Mouse (Mus musculus) liver, embryonic 14.5 days (tissue): ENCODE measurements around the gene Fut1. TPM values are rescaled to one million over a fixed set of nuclear protein-coding genes. Genes with fewer than 3 reads are reported as not detected.

Experiments
- ATAC-seq: fragments of 200-750 bp; cut with Nextera tagmentation; 2 replicates; pipeline ENCODE4 v1.8.0; 2017; ENCODE audit warnings: moderate number of reproducible peaks, mild to moderate bottlenecking, moderate library complexity; ENCODE audit not compliant: insufficient read depth
- DNase-seq, 3 experiments: peaks; one replicate each; pipeline ENCODE4 v3.0.0-alpha.2; 2012 to 2013; ENCODE audit warnings: low read depth in 3 of 3, low spot score in 3 of 3
- H3K27ac ChIP-seq: fragments of 300-500 bp; sonication (generic); 2 replicates; pipeline ENCODE4 v1.5.1; 2014; ENCODE audit warnings: moderate library complexity, mild to moderate bottlenecking, control low read depth, inconsistent platforms
- H3K27me3 ChIP-seq: fragments of 300-500 bp; sonication (generic); 2 replicates; pipeline ENCODE4 v1.6.1; 2014; ENCODE audit warnings: mild to moderate bottlenecking, low read length, moderate library complexity; ENCODE audit not compliant: control insufficient read depth, insufficient read depth
- H3K36me3 ChIP-seq: fragments of 300-500 bp; sonication (generic); replicated peaks from 2 replicates; pipeline ENCODE4 v1.6.1; 2014; ENCODE audit warnings: low read depth; ENCODE audit not compliant: control insufficient read depth, insufficient read depth
- H3K4me1 ChIP-seq, 2 experiments: fragments of 200-500 bp in 1 of 2; fragments of 300-500 bp in 1 of 2; sonication (generic) in 1 of 2; replicated peaks; 2 replicates each; pipeline ENCODE4 v1.6.1; 2012 to 2014; ENCODE audit warnings: antibody characterized with exemption in 1 of 2, inconsistent platforms in 1 of 2, low read length in 1 of 2; ENCODE audit not compliant: control insufficient read depth in 2 of 2, insufficient read depth in 2 of 2
- H3K4me2 ChIP-seq: fragments of 300-500 bp; sonication (generic); 2 replicates; pipeline ENCODE4 v1.6.1; 2014; ENCODE audit warnings: low read depth, mild to moderate bottlenecking, control low read depth, moderate library complexity
- H3K4me3 ChIP-seq, 2 experiments: fragments of 200-500 bp in 1 of 2; fragments of 300-500 bp in 1 of 2; sonication (generic) in 1 of 2; 2 replicates each; pipeline ENCODE4 v1.5.1; 2012 to 2014; ENCODE audit warnings: low read depth in 2 of 2, low read length in 2 of 2, mild to moderate bottlenecking in 2 of 2, control low read depth in 1 of 2, inconsistent platforms in 1 of 2, moderate library complexity in 1 of 2; ENCODE audit not compliant: insufficient read depth in 1 of 2
- H3K9ac ChIP-seq: fragments of 300-500 bp; sonication (generic); replicated peaks from 2 replicates; pipeline ENCODE4 v1.6.1; 2014; ENCODE audit warnings: mild to moderate bottlenecking, control low read depth, moderate library complexity
- H3K9me3 ChIP-seq: fragments of 300-500 bp; sonication (generic); 2 replicates; pipeline ENCODE4 v1.6.1; 2016; ENCODE audit warnings: low read length, mixed read lengths; ENCODE audit not compliant: control insufficient read depth
- CTCF ChIP-seq: IDR thresholded peaks from 2 replicates; pipeline ENCODE4 v1.5.1; 2016; ENCODE audit warnings: antibody characterized with exemption, low read depth, control low read depth
- EP300 ChIP-seq: IDR thresholded peaks from 2 replicates; pipeline ENCODE4 v1.6.1; 2016; ENCODE audit warnings: antibody characterized with exemption, low read depth
- WGBS: fragments of 180-500 bp; shearing (Covaris S2); extraction: QIAGEN DNeasy Blood & Tissue Kit; methylation state at CpG from one replicate; pipeline ENCODE4 v1.1.7; 2014; ENCODE audit not compliant: insufficient replicate concordance; 5-methylcytosine and 5-hydroxymethylcytosine counted together
- polyA plus RNA-seq, 2 experiments: library from polyadenylated mRNA; depleted of rRNA in 1 of 2; stranded (reverse) in 1 of 2; unstranded in 1 of 2; fragments of >200 nt; fragmentation: Nextera tagmentation in 1 of 2; extraction: Ambion mirVana in 1 of 2; gene quantifications; 2 replicates each; pipeline versions ENCODE4 v1.2.1 to v1.2.3; 2012 to 2014

Gene Fut1
- polyA plus RNA-seq, 2 experiments = not detected

DNA sequence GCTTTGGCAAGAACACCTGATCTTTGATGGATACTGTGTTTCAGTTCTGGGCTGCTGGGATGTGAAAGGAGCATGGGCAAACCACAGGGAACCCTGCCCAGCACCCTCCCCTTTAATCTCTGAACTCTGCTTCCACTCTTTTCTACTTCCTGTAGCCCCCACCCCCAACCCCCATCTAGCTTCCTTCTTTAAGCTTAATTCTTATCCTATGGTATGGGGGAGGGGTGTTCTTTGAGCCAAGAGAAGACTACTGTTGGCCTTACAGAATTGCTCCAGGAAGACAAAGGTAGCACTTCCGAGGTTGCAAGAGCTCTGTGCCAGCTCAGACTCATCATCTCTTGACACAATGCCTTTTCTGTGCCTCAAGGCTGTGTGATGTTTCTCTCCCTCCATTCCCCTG lies 45.1 kb upstream of the Fut1 start:
- WGBS = 10% methylated on average over 1 of the region's 1 CpGs
- Histone ChIP-seq H3K4me3 (no peak overlapping the region), H3K9me3 (no peaks in the 10 kb centered on the region), H3K9ac (0 out of 2 replicates have a peak overlapping the region, but pooled peaks have one; percentile 3), H3K27ac (no peak overlapping the region), H3K4me2 (peak overlapping the region; percentile 97), H3K27me3 (no peaks in the 10 kb centered on the region), H3K36me3 (peaks cover 4% of the 10 kb centered on the region; the same call in 1 of the 2 replicates), H3K4me1 (peaks cover 42 to 48% of the 10 kb centered on the region in 2 experiments)
- DNase-seq (no peak), ATAC-seq (no peak)
- TF ChIP-seq CTCF = no peak
- no peak for TF ChIP-seq EP300

DNA sequence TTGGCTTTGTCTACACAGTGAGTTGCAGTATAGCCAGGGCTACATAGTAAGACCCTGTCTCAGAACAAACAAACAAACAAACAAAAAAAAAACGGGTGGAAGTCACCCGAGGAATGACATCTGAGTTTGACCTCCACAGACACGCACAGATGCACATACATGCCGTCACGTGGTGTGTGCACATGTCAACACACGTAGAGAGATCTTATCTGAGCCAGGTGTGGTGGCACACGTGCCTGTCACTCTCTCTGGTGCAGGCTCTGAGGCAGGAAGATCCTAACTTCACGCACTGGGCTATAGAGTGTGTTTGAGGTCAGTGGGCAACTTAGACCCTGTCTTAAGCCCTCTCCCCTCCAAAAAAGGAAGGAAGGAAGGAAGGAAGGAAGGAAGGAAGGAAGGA lies 43.1 kb upstream of the Fut1 start:
- no peak overlapping the region for H3K27ac ChIP-seq
- H3K9ac ChIP-seq = no peak overlapping the region

DNA sequence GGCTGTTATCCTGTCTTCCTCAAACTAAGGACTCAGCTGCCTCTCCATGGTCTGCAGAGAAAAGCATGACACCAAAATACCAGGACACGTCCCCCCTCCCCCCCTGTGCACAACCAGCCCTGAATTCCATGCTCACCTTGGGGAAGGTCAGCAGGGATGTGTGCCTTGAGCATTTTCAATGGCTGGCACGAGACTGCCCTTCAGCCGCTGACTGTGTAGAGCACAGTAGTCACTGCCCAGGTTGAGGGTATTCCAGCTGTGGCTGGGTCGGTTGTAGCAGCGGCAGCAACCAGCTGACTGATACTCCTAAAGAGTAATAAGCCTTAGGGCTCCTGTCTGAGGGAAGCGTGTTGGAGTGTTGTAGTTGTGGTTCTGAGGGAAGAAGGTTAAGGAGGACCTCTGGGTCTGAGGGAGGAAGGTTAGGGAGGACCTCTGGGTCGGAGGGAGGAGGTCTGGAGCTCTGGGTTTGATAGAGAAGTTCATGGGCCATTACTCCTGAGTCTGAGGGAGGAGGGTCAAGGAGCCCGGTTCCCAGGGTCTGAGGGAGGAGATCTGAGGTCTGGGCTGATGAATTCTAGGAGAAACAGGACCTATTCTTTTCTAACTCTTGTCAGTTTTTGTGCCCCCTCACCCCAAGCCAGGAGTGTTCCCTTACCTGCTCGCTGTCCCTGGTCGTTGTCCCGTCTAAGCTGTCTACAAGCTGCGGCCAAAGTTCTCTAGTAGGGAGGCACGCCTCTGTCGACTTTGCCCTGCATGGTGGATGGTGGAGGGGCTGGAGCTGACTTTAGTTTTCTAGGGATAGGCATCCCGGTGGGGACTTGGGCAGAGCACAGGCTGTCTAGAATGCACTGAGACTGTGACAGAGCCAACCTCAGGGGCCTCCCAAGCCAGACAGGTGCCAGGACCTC lies 42.4 kb upstream of the Fut1 start:
- no peak overlapping the region for H3K27ac ChIP-seq
- DNase-seq = no peak
- H3K36me3 ChIP-seq = peaks cover 4% of the 10 kb centered on the region; the same call in 1 of the 2 replicates
- H3K4me2 ChIP-seq = peak overlapping the region; percentile 46
- no peaks in the 10 kb centered on the region for H3K27me3 ChIP-seq
- ATAC-seq = peak; percentile 31; the same call in 1 of the 2 replicates
- no peaks in the 10 kb centered on the region for H3K9me3 ChIP-seq
- peak overlapping the region; percentile 34; the same call in 1 of the 2 replicates for H3K9ac ChIP-seq
- 66% methylated on average over 15 of the region's 15 CpGs for WGBS
- TF ChIP-seq EP300 = no peak
- TF ChIP-seq CTCF = no peak
- peaks cover 19 to 24% of the 10 kb centered on the region in 2 experiments for H3K4me1 ChIP-seq
- H3K4me3 ChIP-seq = peak overlapping the region; percentile 50 to 55

More for the DNA sequence above, 43.1 kb upstream of the Fut1 start:
- WGBS = 56% methylated on average over 8 of the region's 8 CpGs
- H3K4me1 ChIP-seq = peaks cover 27 to 31% of the 10 kb centered on the region in 2 experiments
- no peaks in the 10 kb centered on the region for H3K9me3 ChIP-seq
- H3K36me3 ChIP-seq = peaks cover 4% of the 10 kb centered on the region; the same call in 1 of the 2 replicates
- peak overlapping the region; percentile 50 to 55 for H3K4me3 ChIP-seq
- no peaks in the 10 kb centered on the region for H3K27me3 ChIP-seq
- DNase-seq = no peak
- TF ChIP-seq CTCF = no peak
- TF ChIP-seq EP300 = no peak
- peak overlapping the region; percentile 46 for H3K4me2 ChIP-seq
- no peak for ATAC-seq

DNA sequence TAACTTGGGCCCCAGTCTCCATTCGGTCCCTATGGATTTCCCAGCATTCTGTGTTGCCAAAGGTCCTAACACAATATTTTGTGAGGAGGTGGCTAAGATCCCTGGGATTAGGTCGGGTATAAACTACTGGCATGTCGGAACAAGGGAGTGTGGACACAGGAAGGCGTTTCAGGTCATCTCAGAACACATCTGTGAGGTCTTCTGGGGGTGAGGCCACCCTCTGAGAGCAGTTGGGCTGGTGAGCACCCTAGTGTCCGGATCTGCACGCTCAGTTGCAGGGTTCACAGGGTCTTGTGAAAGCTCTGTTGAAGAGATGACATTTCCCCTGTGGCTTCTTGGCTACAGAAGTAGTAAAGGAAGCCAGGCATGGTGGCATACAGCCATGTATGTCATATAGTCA lies 31.2 kb upstream of the Fut1 start:
- Histone ChIP-seq H3K9me3 (no peaks in the 10 kb centered on the region), H3K4me2 (no peak overlapping the region), H3K4me3 (no peak overlapping the region), H3K9ac (no peak overlapping the region), H3K4me1 (0 out of 4 replicates have a peak, but pooled peaks cover 0 to 4% of the 10 kb centered on the region in 2 experiments), H3K27me3 (no peaks in the 10 kb centered on the region), H3K27ac (no peak overlapping the region), H3K36me3 (peaks cover 4% of the 10 kb centered on the region; the same call in 1 of the 2 replicates)
- 78% methylated on average over 6 of the region's 6 CpGs for WGBS
- ATAC-seq = no peak
- TF ChIP-seq CTCF (no peak), EP300 (no peak)
- no peak for DNase-seq
